Mouse (Mus musculus): ENCODE measurements around the gene Ercc2.

Ercc2 gene

GRCm38 (mm10) chr7:19381377-19382165 is at the start of gene Ercc2:
Gene Ercc2 (plus strand): TSS chr7:19382010.
- peak; percentile 100 for DNase-seq

DNA sequence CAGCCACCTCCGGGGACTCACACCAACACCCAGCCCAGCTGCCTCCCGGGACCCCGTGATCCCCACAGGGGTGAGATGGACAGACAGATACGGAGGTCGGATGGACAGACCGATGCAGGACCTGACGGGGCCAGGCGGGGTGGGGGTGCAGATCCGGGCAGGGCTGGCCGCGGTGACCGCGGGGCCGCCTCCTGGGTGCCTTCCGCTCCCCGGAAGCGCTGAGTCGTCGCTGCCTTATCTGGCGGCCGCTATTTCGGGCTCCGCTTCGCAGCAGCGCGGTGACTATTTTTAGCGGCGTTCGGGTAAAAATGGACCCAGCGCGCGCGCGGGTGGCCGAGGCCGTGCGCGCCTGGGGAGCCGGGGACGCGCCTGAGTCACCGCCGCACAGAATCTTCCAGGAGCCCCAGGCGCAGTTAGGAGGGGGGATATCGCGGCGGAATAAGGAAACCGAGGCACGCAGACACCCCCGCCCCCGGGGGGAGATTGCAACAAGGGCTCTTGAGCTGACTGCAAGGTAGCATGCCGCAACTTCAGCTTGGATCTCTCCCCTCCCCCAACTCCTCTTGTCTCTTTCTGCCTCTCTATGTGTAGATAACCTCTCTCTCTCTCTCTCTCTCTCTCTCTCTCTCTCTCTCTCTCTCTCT is 49.0 kb upstream of the Ercc2 start:
- DNase-seq: peak; percentile 99

DNA sequence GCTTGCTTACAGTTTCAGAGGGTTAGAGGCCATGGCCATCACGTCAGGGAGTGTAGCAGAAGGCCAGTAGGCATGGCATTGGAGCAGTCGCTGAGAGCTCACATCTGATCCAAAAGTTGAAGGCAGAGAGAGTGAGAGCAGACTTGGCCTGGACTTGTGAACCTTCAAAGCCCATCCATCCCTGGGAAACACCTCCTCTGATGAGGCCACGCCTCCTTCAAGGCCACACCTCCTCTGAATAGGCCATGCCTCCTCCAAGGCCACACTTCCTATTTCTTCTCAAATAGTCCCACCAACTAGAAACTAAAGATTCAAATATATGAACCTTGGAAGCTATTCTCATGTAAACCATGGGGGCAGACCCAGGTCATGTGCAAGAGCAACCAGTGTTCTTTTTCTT is 46.2 kb upstream of the Ercc2 start:
- peak; percentile 89 for DNase-seq

DNA sequence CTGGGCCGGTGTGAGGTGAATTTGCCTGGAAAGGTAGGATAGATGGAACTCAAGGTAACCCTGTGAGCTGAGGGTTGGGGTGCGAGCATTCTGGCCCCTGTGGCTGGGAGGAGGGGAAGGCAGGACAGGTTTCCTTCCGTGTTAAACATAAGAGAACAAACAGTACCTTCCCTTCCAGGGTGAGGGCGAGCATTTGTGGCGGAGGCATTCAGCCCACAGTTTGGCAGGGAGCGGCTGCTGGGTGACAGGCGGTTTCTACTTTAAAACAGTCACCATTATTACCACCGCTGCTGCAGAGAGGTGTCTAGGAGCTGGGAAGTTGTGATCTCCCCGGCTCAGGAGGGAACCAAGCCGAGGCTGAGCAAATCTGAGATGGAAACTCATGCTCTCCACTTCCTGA is 44.7 kb upstream of the Ercc2 start:
- peak; percentile 92 for DNase-seq

DNA sequence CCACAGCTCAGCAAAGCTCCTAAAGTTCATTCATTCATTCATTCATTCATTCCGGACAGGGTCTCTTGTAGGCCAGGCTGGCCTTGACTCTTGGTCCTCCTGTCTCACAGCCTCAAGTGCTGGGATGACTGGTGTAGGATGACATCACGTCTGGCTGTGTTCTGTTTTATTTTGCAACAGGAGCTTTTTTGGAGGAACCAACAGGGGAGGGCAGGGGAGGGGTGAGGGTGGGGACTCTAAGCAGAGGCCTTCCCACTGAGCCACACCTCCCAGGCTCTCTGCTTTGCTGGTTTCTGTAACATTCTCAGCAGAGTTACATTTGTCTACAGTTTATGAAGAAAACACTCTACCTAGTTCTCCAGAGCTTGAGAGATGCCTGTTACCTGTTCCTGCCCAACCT is 43.8 kb upstream of the Ercc2 start:
- DNase-seq: no peak

DNA sequence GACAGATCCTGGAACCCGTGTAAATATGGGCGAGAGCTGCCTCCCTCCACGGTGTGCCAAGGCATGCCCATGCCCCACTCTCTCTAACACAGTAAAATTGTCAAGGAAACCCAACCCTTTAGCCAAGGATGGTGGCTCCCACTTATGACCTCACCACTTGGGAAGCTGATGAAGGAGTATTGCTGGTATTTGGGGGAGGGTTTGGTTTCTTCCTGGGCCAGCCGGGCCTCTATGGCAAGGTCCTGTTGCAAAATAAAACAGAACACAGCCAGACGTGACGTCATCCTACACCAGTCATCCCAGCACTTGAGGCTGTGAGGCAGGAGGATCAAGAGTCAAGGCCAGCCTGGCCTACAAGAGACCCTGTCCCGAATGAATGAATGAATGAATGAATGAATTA is 43.2 kb upstream of the Ercc2 start:
- DNase-seq: no peak

GRCm38 (mm10) chr7:19341250-19341649 is 40.6 kb upstream of the Ercc2 start:
- DNase-seq: peak; percentile 91

DNA sequence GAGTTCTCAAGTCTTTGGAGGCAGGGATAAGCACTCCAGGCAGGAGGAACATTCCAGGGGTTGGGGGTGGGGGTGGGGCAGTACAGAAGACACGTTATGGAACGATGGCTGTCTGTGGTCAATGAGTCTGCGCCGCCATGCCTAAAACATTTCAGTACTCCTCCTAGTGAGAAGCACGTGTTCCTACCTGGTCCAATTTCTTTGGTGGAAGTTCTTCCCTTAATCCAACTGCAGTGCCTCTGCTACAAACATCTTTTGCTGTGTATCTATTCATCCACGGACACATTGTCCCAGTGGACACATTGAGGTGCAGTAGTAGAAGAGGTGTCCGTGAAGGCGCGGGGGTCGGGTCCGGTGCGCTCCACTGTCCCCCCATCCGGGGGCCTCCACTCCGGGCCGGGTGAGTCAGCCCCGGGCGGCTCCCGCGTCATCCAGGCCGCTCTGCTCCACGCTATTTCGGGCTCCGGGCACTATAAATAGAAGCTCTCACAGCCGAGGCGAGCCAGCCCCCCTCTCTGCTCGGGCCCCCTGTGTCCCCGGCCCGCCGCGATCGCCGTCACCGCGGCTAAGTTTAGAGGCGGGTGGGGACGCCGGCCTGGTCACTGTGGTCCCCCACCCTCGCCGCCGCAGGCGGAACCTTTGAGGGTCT is 39.9 kb upstream of the Ercc2 start:
- peak; percentile 98 for DNase-seq

DNA sequence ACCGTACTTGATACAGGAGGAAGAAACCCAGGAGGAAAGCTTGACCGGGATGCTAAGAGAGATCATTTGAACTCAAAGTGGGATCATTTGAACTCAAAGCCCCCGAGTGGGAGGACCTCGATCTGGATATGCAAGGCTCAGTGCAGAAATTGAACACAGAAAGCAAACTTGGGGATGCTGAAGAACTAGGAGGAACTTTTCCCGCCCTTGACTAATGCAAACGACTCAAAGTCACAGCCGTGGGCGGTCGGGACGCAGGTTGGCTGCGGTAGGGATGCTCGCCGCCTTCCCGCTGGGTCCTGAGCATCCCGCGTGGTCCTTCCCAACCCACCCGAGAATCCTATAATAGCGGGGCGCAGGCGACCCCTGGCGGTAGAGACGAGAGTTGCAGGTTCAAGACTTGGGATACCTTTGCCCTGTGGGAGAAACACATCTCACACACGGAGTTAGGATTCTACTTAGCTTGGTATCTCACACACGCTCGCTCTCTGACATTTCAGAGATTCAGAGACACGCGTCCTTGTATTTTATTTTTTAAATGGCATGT is 39.3 kb upstream of the Ercc2 start:
- peak; percentile 98 for DNase-seq

- peak; percentile 95 for DNase-seq
Measured at GRCm38 (mm10) chr7:19343210-19343808, 38.5 kb upstream of the Ercc2 start.

DNA sequence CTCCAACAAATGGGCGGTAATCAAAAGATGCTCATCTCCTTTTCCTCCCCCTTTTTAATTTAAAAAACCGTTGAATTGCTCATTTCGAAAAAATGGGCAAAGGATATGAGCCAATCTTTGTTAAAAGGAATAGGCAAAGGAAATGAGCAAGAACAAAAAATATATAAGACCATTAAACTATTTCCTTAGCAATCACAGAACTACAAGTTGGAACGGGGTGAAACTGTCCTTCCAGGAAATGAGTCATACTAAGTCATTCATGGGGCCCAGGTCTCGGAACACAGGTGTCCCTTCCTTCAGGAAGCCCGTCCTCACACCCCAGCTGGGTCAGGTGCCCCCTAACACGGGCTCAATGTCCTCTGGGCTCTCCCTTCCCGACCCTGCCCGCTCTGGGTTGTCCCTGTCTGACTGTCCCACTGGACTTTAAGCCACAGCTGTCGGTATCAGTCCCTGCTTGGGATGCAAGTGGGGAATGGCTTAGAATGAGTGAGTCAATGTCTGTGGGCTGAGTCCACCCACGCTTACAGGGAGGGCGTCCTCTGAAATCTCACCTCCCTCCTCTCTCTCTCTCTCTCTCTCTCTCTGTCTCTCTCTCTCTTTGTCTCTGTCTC is 37.5 kb upstream of the Ercc2 start, which contains the start of gene Ercc1:
Gene Ercc1 (plus strand): TSS at position 542 of the 611 bp plus-strand sequence.
- peak; percentile 96 for DNase-seq

DNA sequence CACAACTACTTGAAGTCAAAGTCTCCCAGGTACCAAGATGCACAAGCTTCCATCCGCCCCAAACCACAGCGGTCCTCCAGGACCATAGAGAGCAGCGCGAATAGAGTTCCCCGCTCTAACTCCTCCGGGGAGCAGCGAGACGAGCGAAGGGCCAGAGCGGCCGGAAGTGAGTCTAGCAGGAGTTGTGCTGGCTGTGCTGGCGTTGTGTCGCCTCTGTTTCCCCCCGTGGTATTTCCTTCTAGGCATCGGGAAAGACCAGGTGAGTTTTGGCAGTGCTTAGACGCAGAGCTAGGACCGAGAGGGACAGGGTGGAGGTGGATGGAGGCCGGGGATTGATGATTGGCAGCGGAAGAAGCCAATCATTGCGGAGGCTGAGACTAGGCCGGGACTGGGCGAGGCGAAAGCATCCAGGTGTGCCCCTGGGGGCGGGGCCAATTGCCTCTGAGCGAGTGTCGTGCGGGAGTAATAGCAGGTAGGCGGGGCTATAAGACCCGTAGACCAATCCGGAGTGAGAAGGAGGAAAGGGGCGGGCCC is 36.8 kb upstream of the Ercc2 start:
- peak; percentile 100 for DNase-seq

DNA sequence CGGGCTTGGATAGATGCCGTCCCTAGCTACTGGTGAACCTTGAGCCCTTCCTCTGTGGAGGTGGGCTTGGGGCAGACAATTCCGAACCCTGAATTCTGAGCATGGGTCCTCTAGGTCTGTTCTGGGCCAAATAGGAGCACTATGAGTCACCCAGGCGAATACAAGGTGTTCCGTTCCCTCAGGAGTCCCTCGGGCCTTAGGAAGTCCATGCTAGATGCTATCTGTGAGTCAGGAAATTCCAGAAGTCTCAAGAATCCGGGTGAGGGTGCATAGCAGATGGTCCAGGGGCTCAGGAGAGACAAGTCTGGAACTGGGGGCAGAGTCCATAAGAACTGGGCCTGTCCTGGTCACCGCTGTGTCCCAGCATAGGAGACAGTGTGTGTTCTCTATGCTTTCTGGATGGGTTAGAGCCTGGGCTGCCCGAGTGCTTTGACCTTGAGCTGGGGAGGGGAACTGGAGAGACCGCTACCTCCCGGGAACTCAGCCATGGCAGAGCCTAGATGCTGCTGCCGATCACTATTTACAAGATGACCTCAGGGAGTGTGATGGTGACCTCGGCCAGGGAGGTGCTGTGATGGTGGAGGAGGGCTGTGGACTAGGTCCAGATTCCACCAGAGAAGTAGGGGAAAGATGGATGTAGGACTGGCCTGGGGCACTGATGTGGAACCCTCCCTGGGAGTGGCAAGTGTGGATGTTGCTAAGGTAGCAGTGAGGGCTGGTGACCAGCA is 32.5 kb upstream of the Ercc2 start:
- DNase-seq: peak; percentile 98

GRCm38 (mm10) chr7:19350221-19350620 is 31.6 kb upstream of the Ercc2 start:
- DNase-seq: peak; percentile 91

DNA sequence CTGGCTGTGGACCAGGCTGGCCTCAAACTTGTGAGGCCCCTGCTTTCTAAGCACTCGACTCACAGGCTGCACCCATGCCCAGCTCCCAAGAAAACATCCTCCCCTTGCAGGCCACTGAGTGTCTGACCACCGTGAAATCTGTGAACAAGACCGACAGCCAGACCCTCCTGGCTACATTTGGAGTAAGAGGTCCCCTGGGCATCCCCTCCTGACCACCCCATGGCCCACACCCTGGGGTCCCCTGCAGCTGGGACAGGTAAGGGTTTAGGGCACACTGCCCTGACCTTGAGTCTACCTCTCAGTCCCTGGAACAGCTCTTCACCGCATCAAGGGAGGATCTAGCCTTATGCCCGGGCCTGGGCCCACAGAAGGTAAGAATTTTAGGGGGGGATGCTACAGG is 26.8 kb upstream of the Ercc2 start:
- DNase-seq: peak; percentile 92

DNA sequence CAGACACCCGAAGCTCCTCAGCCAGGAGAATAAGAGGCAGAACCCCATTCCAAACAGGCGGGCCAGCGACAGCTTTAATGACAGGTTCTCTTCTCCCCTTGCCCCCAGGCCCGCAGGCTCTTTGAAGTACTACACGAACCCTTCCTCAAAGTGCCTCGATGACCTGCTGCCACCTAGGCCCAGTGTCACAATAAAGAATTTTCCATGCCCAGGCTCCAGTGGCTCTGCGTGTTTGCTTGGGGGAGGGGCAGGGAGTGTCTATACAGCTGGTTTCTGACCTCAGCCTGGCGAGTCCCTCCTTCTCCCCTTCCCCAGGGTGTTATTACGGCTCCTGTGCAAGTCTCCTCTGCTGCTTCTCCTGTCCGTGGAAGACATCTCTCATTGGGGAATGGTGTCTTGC is 25.5 kb upstream of the Ercc2 start:
- DNase-seq: peak; percentile 92

GRCm38 (mm10) chr7:19357381-19358375 is 24.1 kb upstream of the Ercc2 start:
- DNase-seq: peak; percentile 93

DNA sequence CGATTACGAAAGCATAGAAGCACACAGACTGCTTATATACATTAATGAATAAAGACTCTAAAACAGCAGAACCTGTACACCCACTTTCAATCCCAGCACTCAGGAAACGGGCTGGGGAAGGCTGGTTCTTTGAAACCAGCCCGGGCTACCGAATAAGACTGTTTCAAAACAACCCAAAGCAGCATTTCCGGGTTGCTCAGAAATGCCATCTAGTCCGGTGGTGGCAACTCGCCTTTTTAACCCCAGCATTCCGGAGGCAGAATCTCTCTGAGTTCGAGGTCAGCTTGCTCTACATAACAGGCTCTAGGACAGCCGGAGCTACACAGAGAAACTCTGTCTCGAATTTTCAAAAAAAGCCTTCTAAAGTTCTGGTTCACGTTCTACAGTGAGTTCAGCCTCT is 23.2 kb upstream of the Ercc2 start:
- DNase-seq: peak; percentile 87

GRCm38 (mm10) chr7:19359299-19359891 is 22.4 kb upstream of the Ercc2 start, which contains the start of the genes Cd3eap and Ppp1r13l:
Gene Cd3eap (minus strand): TSS chr7:19359483.
Gene Ppp1r13l (plus strand): TSS chr7:19359749.
- peak; percentile 99 for DNase-seq
